Mouse (Mus musculus): ENCODE measurements at regions not wholly inside any gene's neighbourhood (a gene's known extent, or its start where the extent isn't known, plus 50 kb on each side); places are given as distances from the start of the nearest gene placed in this dataset.

- no peak for DNase-seq
Observed at GRCm38 (mm10) chr7:40257733-40258376, 640.3 kb upstream of the Vstm2b start.

- DNase-seq: peak; percentile 86
Observed at GRCm38 (mm10) chr7:40258377-40258739, 639.8 kb upstream of the Vstm2b start.

- DNase-seq: no peak
Observed at GRCm38 (mm10) chr7:40273459-40274072, 624.6 kb upstream of the Vstm2b start.

GRCm38 (mm10) chr7:40275078-40275477 is 623.0 kb upstream of the Vstm2b start:
- DNase-seq: no peak

- no peak for DNase-seq
Observed at GRCm38 (mm10) chr7:40275658-40276057, 622.5 kb upstream of the Vstm2b start.

GRCm38 (mm10) chr7:40276116-40276515 is 622.0 kb upstream of the Vstm2b start:
- no peak for DNase-seq

GRCm38 (mm10) chr7:40290166-40290565 is 608.0 kb upstream of the Vstm2b start:
- no peak for DNase-seq

- no peak for DNase-seq
Observed at GRCm38 (mm10) chr7:40310558-40310957, 587.6 kb upstream of the Vstm2b start.

- no peak for DNase-seq
Observed at GRCm38 (mm10) chr7:40321171-40321570, 577.0 kb upstream of the Vstm2b start.

- peak; percentile 45 for DNase-seq
Observed at GRCm38 (mm10) chr7:40325188-40325705, 572.9 kb upstream of the Vstm2b start.

GRCm38 (mm10) chr7:40332455-40332854 is 565.7 kb upstream of the Vstm2b start:
- DNase-seq: no peak

GRCm38 (mm10) chr7:40352306-40352705 is 545.8 kb upstream of the Vstm2b start:
- no peak for DNase-seq

GRCm38 (mm10) chr7:40362719-40363118 is 535.4 kb upstream of the Vstm2b start:
- DNase-seq: no peak

- DNase-seq: no peak
Observed at GRCm38 (mm10) chr7:40372713-40373112, 525.4 kb upstream of the Vstm2b start.

GRCm38 (mm10) chr7:40377839-40378238 is 520.3 kb upstream of the Vstm2b start:
- DNase-seq: no peak

- DNase-seq: no peak
Observed at GRCm38 (mm10) chr7:40381244-40381643, 516.9 kb upstream of the Vstm2b start.

- DNase-seq: no peak
Observed at GRCm38 (mm10) chr7:40388152-40388551, 510.0 kb upstream of the Vstm2b start.

- no peak for DNase-seq
Observed at GRCm38 (mm10) chr7:40389795-40390194, 508.3 kb upstream of the Vstm2b start.

GRCm38 (mm10) chr7:40390927-40391326 is 507.2 kb upstream of the Vstm2b start:
- DNase-seq: no peak

GRCm38 (mm10) chr7:40391626-40392025 is 506.5 kb upstream of the Vstm2b start:
- DNase-seq: no peak

- DNase-seq: no peak
Observed at GRCm38 (mm10) chr7:40392207-40392606, 505.9 kb upstream of the Vstm2b start.

- no peak for DNase-seq
Observed at GRCm38 (mm10) chr7:40392699-40393098, 505.4 kb upstream of the Vstm2b start.

GRCm38 (mm10) chr7:40398266-40398665 is 499.9 kb upstream of the Vstm2b start:
- DNase-seq: no peak

GRCm38 (mm10) chr7:40419332-40419731 is 478.8 kb upstream of the Vstm2b start:
- DNase-seq: no peak

Data from gastrocnemius, postnatal 25 days (tissue).